Mouse (Mus musculus) embryonic facial prominence, embryonic 14.5 days (tissue): ENCODE results near the gene R3hdm2. TPM values are rescaled to one million over a fixed set of nuclear protein-coding genes. Genes with fewer than 3 reads are reported as not detected.
A peak's percentile ranks its signal among the peaks of the same experiment; 100 is the strongest.

Source experiments
- ATAC-seq: fragments of 200-750 bp; cut with Nextera tagmentation; 2 replicates; pipeline ENCODE4 v1.8.0; 2017; ENCODE audit warnings: low read depth, moderate number of reproducible peaks, moderate TSS enrichment
- DNase-seq: peaks from one replicate; pipeline ENCODE4 v3.0.0-alpha.2; 2015; ENCODE audit warnings: low spot score
- H3K27ac ChIP-seq: fragments of 300-500 bp; sonication (generic); replicated peaks from 2 replicates; pipeline ENCODE4 v1.5.1; 2014; ENCODE audit warnings: low read depth, mild to moderate bottlenecking, low read length, moderate library complexity
- H3K27me3 ChIP-seq: fragments of 300-500 bp; sonication (generic); replicated peaks from 2 replicates; pipeline ENCODE4 v1.6.1; 2014; ENCODE audit warnings: low read length; ENCODE audit not compliant: control insufficient read depth, insufficient read depth
- H3K36me3 ChIP-seq: fragments of 300-500 bp; sonication (generic); 2 replicates; pipeline ENCODE4 v1.6.1; 2014; ENCODE audit warnings: low read length, mixed read lengths; ENCODE audit not compliant: control insufficient read depth, insufficient read depth
- H3K4me1 ChIP-seq: fragments of 300-500 bp; sonication (generic); 2 replicates; pipeline ENCODE4 v1.6.1; 2014; ENCODE audit warnings: antibody characterized with exemption, low read length; ENCODE audit not compliant: control insufficient read depth, insufficient read depth
- H3K4me2 ChIP-seq: fragments of 300-500 bp; sonication (generic); 2 replicates; pipeline ENCODE4 v1.6.1; 2014; ENCODE audit warnings: low read depth, mild to moderate bottlenecking, low read length, moderate library complexity, mixed read lengths
- H3K4me3 ChIP-seq: fragments of 300-500 bp; sonication (generic); 2 replicates; pipeline ENCODE4 v1.5.1; 2014; ENCODE audit warnings: low read depth, mild to moderate bottlenecking, low read length
- H3K9ac ChIP-seq: fragments of 300-500 bp; sonication (generic); 2 replicates; pipeline ENCODE4 v1.6.1; 2014; ENCODE audit warnings: low read depth, mild to moderate bottlenecking, low read length, moderate library complexity, mixed read lengths
- H3K9me3 ChIP-seq: fragments of 300-500 bp; sonication (generic); 2 replicates; pipeline ENCODE4 v1.6.1; 2016; ENCODE audit warnings: low read length; ENCODE audit not compliant: control insufficient read depth
- WGBS: fragments of 180-500 bp; shearing (Covaris S2); extraction: QIAGEN DNeasy Blood & Tissue Kit; methylation state at CpG from one replicate; pipeline ENCODE4 v1.1.7; 2014; 5-methylcytosine and 5-hydroxymethylcytosine counted together
- polyA plus RNA-seq: library from polyadenylated mRNA; unstranded; fragments of >200 nt; fragmentation: Nextera tagmentation; extraction: Ambion mirVana; gene quantifications from 2 replicates; pipeline ENCODE4 v1.2.1, GENCODE M21; 2014

Gene R3hdm2
- polyA plus RNA-seq, result 27.8 and 29.8 TPM in 2 replicates

DNA sequence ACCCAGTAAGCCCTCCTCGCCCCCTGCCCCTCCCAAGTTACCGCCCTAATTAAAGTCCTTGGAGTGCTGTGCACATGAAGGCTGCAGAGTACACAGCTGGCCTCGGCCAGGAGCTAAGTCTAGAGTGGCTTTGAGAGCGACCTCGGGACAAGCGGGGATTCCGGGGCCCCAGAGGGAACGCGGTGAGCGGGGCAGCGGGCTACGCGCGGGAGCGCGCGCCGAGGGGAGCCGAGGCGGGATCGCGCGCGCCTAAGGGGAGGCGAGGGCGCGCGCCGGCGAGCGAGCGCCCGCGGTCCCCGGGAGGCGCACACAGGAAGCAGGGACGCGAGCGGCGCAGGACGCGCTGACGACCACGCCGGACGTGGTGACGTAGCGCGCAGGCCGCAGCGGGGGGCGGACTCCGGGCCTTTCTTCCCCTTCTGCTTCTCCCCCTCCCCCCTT is at the start of gene R3hdm2:
R3hdm2 (plus strand) TSS at position 77 of the 441 bp plus-strand sequence.
- Histone ChIP-seq H3K4me3 (peak within 1 kb of the TSS; percentile 64), H3K4me1 (peaks cover 8% of the 10 kb centered on the region; the same call in 1 of the 2 replicates), H3K4me2 (peak within 1 kb of the TSS; percentile 67), H3K27ac (peak within 1 kb of the TSS; percentile 97), H3K36me3 (no peaks in the 10 kb centered on the region), H3K9ac (peak within 1 kb of the TSS; percentile 88), H3K27me3 (no peaks in the 10 kb centered on the region), H3K9me3 (no peaks in the 10 kb centered on the region)
- ATAC-seq (peak; percentile 98), DNase-seq (peak; percentile 97)
- WGBS, result 0% methylated on average over 8 of the region's 53 CpGs

DNA sequence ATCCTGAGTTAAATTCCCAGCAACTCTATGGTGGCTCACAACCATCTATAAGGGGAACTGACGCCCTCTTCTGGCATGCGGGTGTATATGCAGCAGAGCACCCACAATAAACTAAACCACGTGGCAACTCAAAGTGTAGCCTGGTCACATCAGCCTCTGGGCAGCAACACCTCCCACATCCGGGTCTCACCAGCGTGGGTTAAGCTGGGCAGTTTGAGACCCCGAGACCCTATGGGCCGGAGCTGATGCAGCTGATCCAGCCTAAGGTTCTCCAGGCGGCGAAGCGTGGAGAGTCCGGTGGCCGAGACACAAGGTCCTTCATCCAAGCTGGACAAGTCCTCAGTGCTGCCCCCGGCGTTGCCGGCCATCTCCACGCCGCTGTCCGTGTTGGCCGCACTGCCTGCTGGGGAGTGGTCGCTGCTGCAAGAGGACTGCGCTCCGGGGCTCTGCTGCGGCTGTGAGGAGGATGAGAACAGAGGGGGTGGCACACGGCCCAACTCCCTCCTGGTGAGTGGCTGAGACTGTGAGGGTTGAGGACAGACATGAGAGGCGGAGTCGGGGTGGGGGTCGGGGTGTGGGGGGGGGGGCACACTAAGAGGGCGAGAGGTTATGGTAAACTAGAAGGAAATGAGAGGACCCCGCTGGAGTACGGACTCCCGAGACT is 47.8 kb upstream of the R3hdm2 start:
- 46% methylated on average over 28 of the region's 31 CpGs for WGBS
- H3K9me3 ChIP-seq, result no peaks in the 10 kb centered on the region
- ATAC-seq (no peak), DNase-seq (no peak)
- peaks cover 60% of the 10 kb centered on the region for H3K36me3 ChIP-seq
- H3K4me1 ChIP-seq, result no peaks in the 10 kb centered on the region
- no peak overlapping the region for H3K27ac ChIP-seq
- peaks cover 17% of the 10 kb centered on the region for H3K27me3 ChIP-seq
- H3K4me2 ChIP-seq, result no peak overlapping the region; the same call in 1 of the 2 replicates
- no peak overlapping the region for H3K4me3 ChIP-seq
- H3K9ac ChIP-seq, result peak overlapping the region; percentile 19; the same call in 1 of the 2 replicates

DNA sequence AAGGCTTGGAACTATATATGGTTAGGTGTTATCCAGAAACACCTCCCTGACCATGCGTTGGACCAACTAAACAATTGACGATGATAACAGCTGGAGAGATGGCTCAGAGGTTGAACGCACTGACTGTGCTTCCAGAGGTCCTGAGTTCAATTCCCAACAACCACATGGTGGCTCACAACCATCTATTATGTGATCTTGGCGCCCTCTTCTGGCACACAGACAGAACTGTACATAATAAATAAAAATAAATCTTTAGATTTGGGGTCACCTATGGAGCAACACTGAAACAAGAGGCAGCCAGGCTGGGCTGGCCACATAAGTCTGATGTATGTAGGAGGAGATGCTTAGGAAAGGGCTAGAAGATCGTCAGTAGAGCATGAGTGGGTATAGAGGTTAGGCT is 47.0 kb upstream of the R3hdm2 start:
- Histone ChIP-seq H3K9me3 (no peaks in the 10 kb centered on the region), H3K36me3 (peaks cover 68% of the 10 kb centered on the region), H3K4me2 (no peak overlapping the region), H3K27me3 (peaks cover 9% of the 10 kb centered on the region), H3K27ac (no peak overlapping the region), H3K9ac (no peak overlapping the region), H3K4me3 (no peak overlapping the region), H3K4me1 (no peaks in the 10 kb centered on the region)
- no peak for ATAC-seq
- DNase-seq, result no peak
- 67% methylated on average over 5 of the region's 5 CpGs for WGBS

DNA sequence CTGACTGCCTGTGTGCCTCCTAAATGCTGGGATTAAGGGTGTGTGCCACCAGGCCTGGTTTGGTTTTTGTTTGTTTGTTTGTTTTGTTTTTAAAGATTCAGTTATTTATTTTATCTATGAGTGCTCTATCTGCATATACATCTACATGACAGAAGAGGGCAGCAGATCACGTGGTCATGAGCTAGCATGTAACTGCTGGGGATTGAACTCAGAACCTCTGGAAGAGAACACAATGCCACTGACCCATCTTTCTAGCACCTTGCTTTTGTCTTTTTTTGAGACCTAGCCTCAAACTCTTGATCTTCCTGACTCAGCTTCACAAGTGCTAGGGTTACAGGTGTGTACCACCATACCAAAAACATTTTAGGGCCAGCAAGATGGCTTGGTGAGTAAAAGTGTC is 44.9 kb upstream of the R3hdm2 start:
- H3K27me3 ChIP-seq, result no peaks in the 10 kb centered on the region
- H3K9me3 ChIP-seq, result no peaks in the 10 kb centered on the region
- no peaks in the 10 kb centered on the region for H3K4me1 ChIP-seq
- H3K4me3 ChIP-seq, result no peak overlapping the region
- 75% methylated on average over 1 of the region's 1 CpGs for WGBS
- peaks cover 70% of the 10 kb centered on the region for H3K36me3 ChIP-seq
- no peak overlapping the region for H3K27ac ChIP-seq
- ATAC-seq (no peak), DNase-seq (no peak)
- no peak overlapping the region for H3K9ac ChIP-seq
- no peak overlapping the region for H3K4me2 ChIP-seq

DNA sequence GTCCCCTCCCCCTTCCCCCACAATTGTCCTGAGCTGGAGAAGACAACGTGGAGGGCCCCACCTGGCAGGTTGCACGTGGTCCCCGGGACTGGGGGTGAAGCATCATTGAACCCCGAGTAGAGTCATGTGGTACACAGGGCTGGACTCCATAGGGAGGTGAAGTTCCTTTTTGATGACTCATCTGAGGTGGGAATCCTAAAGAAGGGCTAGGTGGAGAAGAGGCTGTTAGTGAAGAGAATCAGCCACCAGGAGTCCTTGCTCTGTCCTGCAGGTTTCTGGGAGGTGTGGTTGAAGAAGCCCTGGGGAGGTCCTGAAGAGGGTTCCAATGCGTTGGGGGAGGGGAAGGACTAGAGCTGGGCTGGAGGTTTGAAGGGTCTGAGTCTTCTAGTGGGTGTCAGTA is 43.2 kb upstream of the R3hdm2 start:
- Histone ChIP-seq H3K4me1 (no peaks in the 10 kb centered on the region), H3K36me3 (peaks cover 56% of the 10 kb centered on the region), H3K27ac (no peak overlapping the region), H3K9me3 (no peaks in the 10 kb centered on the region), H3K9ac (no peak overlapping the region), H3K27me3 (no peaks in the 10 kb centered on the region; the same call in 1 of the 2 replicates), H3K4me2 (no peak overlapping the region), H3K4me3 (no peak overlapping the region)
- DNase-seq, result no peak
- ATAC-seq, result no peak
- WGBS, result 67% methylated on average over 5 of the region's 5 CpGs

DNA sequence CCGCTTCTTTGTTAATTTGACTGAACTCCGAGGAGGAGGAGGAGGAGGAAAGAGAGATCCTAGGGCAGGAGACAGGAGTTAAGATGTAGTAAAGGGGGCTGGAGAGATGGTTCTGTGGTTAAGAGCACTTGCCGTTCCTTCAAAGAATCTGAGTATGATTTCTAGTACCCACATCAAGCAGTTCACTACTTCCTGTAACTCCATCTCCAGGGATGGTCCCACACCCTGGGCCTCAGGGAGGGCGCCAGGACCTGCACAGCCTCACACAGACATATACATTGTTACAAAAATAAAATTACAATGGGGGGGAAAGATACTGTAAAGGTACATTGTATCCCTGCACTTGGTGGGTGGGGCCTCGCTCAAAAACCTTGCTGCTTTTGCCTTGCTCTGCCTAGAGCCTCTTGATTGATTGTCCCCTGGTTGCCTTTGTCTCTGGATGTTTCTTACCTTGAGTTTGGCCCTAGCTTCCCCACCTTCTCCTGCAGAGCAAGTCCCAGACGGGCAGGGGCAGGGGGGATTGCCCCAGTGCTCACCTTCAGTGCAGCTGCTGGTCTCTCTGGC is 42.5 kb upstream of the R3hdm2 start:
- no peak overlapping the region for H3K9ac ChIP-seq
- H3K27ac ChIP-seq, result no peak overlapping the region
- no peak for ATAC-seq
- no peak overlapping the region for H3K4me2 ChIP-seq
- H3K4me1 ChIP-seq, result no peaks in the 10 kb centered on the region
- H3K27me3 ChIP-seq, result no peaks in the 10 kb centered on the region; the same call in 1 of the 2 replicates
- DNase-seq, result no peak
- H3K36me3 ChIP-seq, result peaks cover 50% of the 10 kb centered on the region
- WGBS, result 76% methylated on average over 6 of the region's 6 CpGs
- no peak overlapping the region for H3K4me3 ChIP-seq
- no peaks in the 10 kb centered on the region for H3K9me3 ChIP-seq

DNA sequence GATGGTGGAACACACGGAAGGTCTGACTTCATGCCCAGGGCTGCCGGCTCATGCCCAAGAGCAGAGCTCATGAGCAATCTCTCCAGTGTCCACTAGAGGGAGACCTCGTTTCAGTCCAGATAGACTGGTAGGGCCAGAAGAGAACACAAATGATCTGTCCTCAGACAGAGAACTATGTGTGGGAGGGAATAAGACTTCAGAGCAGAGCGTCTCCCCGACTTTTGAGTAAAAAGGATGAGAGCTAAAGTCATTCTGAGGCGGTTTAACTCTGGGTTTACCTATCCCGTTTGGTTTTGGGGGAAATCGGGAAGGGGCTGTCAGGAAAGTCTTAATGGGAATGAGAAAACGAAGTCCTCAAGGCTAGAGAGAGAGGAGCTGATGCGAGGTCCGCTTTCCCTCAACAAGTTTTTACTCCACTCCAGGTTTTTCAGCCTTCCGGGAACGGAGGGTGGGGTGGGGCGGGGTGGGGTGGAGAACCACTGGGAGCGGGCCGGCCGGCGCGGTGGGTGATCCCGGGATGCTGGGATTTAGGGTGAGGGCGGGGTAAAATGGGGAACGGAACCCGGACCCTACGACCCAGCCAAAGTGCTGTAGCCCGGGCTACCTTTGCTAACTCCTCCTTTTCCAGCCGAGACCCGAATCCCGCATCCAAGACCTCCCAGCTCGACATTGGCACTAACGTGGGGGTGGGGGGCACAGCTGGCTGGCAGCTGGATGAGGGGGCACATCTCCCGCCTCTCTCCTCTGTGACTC is 41.0 kb upstream of the R3hdm2 start:
- H3K27me3 ChIP-seq, result no peaks in the 10 kb centered on the region; the same call in 1 of the 2 replicates
- 0% methylated on average over 24 of the region's 31 CpGs for WGBS
- DNase-seq (peak; percentile 95), ATAC-seq (peak; percentile 78)
- peaks cover 36% of the 10 kb centered on the region for H3K36me3 ChIP-seq
- H3K4me3 ChIP-seq, result peak overlapping the region; percentile 61
- peak overlapping the region; percentile 63 for H3K9ac ChIP-seq
- peak overlapping the region; percentile 87 for H3K4me2 ChIP-seq
- H3K27ac ChIP-seq, result peak overlapping the region; percentile 98
- H3K4me1 ChIP-seq, result no peaks in the 10 kb centered on the region
- H3K9me3 ChIP-seq, result no peaks in the 10 kb centered on the region

DNA sequence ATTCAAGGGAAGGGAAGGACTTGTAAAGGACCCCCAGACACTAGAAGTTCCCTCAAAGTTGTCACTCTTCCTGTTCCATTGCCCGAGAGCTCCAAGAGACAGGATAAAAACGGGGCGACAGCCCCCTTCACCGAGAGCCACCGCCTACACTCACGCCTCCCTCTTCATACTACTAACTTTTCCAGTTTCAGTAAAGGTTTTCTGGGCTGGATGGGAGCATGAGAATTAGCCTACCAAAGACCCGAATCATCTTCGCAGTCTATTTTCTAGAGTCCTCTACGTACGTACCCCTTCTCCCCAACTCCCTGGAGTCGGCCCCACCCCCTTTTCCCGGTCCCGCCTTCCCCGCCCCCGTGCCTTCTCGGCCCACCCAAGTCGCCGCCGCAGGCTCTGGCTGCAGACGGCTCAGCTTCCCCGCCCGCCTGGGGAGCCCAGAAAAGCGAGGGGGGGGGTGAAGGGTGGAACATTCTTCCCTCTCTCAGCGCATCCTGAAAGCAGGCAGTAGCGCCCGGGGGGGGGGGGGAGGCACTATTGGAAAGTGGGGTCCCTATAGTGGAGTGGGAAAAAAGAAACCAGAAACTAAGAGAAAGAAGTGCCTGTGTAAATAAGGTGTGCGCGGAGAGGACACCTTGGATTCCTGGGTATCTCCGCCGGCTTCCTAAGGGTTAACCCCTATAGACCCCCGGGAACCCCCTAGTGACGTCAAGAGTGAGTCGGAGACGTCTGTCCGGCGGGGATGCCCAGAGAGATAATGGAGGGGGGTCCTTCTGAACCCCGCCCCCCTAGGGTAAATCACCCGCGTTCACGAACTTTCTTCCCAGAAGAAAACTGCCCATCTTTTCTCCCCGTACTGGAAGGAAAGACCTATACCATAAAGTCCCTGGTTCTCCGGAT is 40.2 kb upstream of the R3hdm2 start:
- peak overlapping the region; percentile 98 for H3K27ac ChIP-seq
- peaks cover 29% of the 10 kb centered on the region for H3K36me3 ChIP-seq
- H3K4me1 ChIP-seq, result no peaks in the 10 kb centered on the region
- H3K4me3 ChIP-seq, result peak overlapping the region; percentile 61
- H3K4me2 ChIP-seq, result peak overlapping the region; percentile 87
- no peaks in the 10 kb centered on the region for H3K9me3 ChIP-seq
- H3K27me3 ChIP-seq, result no peaks in the 10 kb centered on the region; the same call in 1 of the 2 replicates
- WGBS, result under 1% methylated on average over 36 of the region's 42 CpGs
- ATAC-seq (peak; percentile 54), DNase-seq (peak; percentile 92)
- peak overlapping the region; percentile 63 for H3K9ac ChIP-seq
